Mouse (Mus musculus): ENCODE measurements around the gene Rac3.

DNA sequence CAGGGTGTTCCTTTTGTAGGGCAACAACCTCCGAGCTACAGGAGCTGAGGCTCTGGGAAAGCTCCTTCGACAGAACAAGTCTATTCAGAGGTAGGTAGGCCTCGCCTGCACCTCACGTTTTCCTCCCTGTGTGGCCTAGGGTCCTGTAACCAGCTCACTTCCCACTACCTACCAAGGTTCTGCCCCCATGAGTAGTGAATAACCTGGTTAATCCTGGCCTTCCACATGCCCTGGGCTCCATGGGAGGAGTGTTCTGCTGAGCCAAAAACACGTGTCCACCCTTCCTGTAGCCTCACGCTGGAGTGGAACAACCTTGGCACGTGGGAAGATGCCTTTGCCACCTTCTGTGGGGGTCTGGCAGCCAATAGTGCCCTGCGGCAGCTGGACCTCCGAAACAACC, 6.1 kb upstream of the Rac3 start:
- TF ChIP-seq CTCF (IDR thresholded peaks at IDR 0.05; ENCODE audit: borderline replicate concordance, control insufficient read depth, extremely low read depth, insufficient read depth, low read length, poor library complexity) = no peak
- no peak for TF ChIP-seq POLR2A (IDR thresholded peaks at IDR 0.05; ENCODE audit: control insufficient read depth, extremely low read depth, insufficient read depth, low read length, poor library complexity)

All from thymus, adult 2 months (tissue).